Mouse (Mus musculus): ENCODE measurements at regions not wholly inside any gene's neighbourhood (a gene's known extent, or its start where the extent isn't known, plus 50 kb on each side); places are given as distances from the start of the nearest gene placed in this dataset.

DNA sequence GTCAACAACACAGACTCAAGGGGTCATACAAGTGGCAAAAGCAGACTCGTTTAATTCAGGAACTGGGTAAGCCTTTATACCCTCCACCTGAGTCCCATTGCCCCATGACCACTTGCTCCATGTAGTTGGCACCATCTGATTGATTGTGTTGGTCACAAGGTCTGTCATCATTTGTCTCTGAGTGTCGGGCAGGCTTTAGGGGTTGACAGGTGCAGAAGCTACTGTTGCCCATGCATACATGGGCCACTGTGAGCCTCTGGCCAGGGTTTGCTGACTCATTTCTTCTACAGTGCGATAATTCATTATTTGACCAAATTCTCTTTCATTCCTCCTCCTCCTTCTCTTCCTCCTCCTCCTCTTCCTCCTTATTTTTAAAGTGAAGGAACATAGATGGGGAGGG lies 113.0 kb upstream of the Hdac4 start:
- TF ChIP-seq CTCF (conservative IDR thresholded peaks at IDR 0.05; ENCODE audit: insufficient read depth, insufficient read length, low read depth, low read length) (no peak), POLR2A (IDR thresholded peaks at IDR 0.05; ENCODE audit: low read depth, low read length) (no peak)
